Mouse (Mus musculus): Measurements from ENCODE around the gene Gm20696.

Gm20696 gene

DNA sequence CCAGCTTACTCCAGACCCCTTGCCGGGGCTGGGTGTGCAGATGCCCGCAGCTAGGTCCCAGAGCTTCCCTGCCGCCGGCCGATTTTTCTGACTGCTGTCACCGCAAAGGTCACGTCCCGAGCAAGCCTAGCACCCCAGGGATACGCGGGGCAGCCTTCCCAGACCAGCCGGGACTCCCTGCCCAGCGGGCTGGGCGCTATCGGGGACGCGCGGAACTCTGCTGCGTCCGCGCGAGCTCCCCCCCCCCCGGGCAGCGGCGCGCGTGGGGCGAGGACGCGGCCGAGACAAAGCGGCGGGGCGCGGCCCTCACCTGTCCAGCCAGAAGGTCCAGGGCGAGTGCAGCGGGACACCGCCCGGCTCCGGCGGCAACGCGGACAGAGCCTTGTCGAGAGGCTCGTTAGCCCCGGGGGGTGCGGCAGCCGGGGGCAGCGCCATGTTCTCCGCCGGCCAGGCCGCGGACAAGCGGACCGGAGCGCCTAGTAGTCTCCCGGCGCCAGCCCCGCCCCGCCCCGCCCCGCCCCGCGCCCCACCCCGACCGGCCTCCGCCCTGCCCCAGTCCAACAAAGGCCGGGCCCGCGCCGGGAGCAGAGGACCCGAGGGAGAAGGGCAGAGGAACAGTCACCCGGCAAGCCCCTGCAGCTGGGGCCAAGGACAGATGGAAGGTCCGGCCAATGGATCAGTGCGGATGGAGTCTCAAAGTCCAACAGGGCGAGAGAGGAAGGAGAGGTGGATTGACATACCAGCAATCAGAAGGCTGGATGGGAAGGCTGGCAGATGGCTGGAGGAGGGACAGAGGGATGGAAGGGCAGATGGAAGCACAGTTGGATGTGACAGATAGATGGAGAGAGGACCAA lies at the start of gene Gm20696, which contains the start of gene Eif4e3:
Gm20696 (minus strand) TSS at position 480 of the 854 bp plus-strand sequence.
Eif4e3 (minus strand) TSS at position 454 of the 854 bp plus-strand sequence.
- no peak for DNase-seq (ENCODE audit: low spot score in 2 of 2)

DNA sequence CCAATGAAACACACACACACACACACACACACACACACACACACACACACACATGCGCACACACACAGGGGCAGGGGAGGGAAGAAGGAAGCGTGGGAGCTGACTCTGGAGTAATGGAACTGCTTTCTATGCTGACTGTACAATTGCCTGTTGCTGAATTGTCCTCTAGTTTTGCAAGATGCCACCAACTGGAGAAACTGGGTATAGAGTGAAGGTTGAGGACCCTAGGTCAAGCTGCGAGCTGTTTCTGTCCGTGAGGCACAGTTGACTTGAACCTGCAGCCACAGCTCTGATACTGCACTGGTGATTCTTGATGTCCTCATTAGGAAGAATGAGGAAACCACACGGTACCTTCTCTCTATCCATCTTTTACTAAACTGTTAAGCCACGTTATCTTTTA lies 49.3 kb upstream of the Gm20696 start:
- DNase-seq (ENCODE audit: low spot score in 2 of 2) = no peak

- DNase-seq (ENCODE audit: low spot score in 2 of 2) = no peak
These were observed 48.6 kb upstream of the Gm20696 start for GRCm38 (mm10) chr6:99715191-99715590.

DNA sequence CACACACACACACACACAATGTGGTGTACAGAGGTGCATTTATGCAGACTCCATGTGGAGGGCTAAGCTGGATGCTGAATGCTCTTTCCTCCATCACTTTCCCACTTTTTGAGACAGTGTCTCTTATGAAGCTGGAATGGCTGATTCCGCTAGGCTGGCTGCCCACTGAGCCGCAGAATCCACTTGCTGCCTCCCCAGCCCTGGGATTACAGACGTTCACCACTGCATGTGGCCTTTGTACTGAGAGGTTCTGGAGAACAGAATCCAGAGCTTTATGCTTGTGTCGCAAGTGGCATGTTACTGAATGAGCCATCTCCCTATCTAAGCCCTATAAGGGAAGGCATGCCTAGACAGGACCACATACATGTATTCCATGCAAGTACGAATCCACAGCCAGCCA lies 46.7 kb upstream of the Gm20696 start:
- DNase-seq (ENCODE audit: low spot score in 2 of 2) = no peak

DNA sequence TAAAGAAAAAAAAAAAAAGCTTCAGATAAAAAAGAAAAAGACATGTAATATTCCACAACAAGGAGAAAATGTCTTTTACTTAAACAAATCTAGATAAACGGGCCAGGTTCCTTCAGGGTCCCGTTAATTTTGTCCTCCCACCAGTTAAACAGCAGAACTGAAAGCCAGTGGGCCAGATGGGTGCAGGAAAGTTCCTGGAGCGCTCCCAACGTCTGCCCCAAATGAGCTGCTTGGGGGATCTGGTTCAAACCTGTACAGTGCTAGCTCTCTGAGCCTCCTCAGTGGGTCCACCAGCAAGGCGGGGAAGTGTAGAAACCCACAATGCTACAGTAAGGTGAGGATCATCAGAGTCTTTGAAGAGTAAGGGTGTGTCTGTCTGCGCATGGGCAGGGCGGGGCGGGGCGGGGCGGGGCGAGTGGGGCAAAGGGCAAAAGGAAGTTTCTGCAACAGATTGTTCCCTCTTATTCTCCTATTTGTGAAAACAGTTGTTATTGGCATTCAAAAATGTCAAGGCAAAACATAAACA lies 45.0 kb upstream of the Gm20696 start:
- DNase-seq (ENCODE audit: low spot score in 2 of 2) = no peak

GRCm38 (mm10) chr6:99700484-99700883 lies 33.9 kb upstream of the Gm20696 start:
- no peak for DNase-seq (ENCODE audit: low spot score in 2 of 2)

DNA sequence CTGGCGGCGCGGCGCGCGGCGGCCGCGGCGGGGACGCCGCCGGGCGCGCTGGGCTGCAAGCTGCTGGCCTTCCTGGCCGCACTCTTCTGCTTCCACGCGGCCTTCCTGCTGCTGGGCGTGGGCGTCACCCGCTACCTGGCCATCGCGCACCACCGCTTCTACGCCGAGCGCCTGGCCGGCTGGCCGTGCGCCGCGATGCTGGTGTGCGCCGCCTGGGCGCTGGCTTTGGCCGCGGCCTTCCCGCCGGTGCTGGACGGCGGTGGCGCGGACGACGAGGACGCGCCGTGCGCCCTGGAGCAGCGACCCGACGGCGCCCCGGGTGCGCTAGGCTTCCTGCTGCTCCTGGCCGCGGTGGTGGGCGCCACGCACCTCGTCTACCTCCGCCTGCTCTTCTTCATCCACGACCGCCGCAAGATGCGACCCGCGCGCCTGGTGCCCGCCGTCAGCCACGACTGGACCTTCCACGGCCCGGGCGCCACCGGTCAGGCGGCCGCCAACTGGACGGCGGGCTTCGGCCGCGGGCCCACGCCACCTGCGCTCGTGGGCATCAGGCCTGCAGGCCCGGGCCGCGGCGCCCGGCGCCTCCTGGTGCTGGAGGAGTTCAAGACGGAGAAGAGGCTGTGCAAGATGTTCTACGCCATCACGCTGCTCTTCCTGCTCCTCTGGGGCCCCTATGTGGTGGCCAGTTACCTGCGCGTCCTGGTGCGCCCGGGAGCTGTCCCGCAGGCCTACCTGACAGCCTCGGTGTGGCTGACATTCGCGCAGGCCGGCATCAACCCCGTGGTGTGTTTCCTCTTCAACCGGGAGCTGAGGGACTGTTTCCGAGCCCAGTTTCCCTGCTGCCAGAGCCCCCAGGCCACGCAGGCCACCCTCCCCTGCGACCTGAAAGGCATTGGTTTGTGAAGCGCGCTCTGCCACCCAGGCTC lies 26.6 kb upstream of the Gm20696 start:
- peak; percentile 19 to 39 for DNase-seq (ENCODE audit: low spot score in 2 of 2)

DNA sequence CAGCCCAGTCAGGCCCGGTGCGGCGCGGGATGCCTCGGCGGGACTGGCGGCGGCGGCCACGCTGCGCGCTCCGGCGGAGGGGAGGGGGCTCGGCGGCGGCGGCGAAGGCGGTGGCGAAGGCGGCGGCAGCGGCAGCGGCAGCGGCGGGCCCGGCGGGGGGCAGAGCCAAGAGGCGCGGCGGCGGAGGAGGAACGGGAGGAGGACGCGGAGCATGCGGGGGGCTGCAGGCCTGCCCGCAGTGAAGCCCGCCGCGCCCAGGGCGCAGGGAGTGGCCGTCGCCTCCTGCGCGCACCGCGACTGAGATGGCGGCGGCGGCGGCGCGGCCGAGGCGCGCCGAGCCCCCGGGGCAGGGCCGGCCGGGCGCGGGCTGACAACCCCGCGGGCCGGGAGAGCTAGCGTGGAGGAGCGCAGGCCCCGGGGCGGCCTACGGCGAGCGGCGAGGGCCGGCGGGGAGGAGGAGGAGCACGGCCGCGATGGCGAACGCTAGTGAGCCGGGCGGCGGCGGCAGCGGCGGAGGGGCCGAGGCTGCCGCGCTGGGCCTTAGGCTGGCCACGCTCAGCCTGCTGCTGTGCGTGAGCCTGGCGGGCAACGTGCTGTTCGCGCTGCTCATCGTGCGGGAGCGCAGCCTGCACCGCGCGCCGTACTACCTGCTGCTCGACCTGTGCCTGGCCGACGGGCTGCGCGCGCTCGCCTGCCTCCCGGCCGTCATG lies 25.8 kb upstream of the Gm20696 start, which contains the start of gene Gpr27:
Gpr27 (plus strand) TSS at position 474 of the 710 bp plus-strand sequence.
- peak in 1 of 2 experiments; percentile 56 for DNase-seq (ENCODE audit: low spot score in 2 of 2)

DNA sequence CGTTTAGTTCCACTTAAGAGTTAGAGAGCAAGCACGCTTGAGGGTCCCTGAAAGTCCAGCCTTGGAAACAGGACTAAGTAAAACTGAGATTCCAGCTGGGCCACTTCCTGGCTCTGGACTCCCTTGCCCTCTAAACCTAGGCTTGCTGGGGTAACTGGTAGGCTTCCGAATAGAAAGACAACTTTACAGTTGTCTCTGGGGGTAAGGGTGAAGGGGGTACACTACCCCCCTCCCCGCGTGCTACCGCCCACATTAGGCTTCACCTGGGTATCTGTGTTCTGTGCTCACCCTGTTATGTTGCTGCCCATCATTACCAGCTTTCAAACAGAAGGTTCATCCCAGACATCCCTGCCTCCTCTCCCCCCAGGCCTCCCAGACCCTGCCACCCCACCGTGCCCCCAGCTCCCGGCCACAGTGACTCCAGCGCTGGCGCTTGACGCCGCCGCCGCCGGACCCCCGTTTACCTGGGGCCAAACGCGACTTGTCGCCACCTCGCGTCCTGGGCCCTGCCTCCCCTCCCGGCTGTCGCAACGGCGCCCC lies 25.1 kb upstream of the Gm20696 start:
- DNase-seq (ENCODE audit: low spot score in 2 of 2) = no peak

GRCm38 (mm10) chr6:99688513-99688912 lies 21.9 kb upstream of the Gm20696 start:
- DNase-seq (ENCODE audit: low spot score in 2 of 2) = no peak

- no peak for DNase-seq (ENCODE audit: low spot score in 2 of 2)
These were observed 18.3 kb upstream of the Gm20696 start for GRCm38 (mm10) chr6:99684899-99685298.

DNA sequence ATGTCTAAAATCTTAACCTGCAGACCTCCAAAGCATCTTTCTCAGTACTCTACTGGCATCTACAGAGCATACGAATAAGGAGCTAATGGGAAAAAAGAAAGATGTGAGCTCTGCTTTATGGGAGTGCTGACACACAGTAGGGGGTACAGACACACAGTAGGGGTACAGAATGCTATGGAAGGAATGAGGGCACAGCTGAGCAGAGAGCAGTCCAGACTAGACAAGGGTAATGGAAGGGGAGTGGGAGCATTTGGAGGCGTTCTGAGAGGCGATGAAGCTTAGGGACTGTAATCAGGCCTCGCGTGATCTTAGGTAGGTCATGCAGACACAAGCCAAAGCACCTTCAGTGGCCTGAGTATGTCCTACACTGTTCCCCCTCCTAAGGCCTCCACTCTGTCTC lies 17.4 kb upstream of the Gm20696 start:
- no peak for DNase-seq (ENCODE audit: low spot score in 2 of 2)

DNA sequence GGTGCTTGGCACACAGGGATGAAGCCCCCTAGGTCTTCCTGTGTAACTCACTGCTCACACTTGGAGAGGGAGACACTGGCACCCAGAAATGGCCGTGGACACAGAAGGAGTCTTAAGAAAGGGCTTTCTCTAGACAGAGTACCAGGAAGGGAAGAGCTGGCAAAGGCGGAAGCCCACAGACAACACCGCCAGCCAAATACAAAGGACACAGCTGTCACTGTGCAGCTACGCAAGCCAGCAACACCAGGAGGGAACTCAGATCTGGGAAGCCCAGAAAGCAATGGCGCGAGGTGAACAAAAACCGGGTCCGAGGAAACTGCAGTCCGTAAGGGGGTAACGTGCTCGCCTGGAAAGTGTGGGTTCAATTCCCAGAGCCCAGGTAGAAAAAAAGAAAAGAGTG lies 11.5 kb upstream of the Gm20696 start:
- no peak for DNase-seq (ENCODE audit: low spot score in 2 of 2)

- DNase-seq (ENCODE audit: low spot score in 2 of 2) = no peak
These were observed 10.7 kb upstream of the Gm20696 start for GRCm38 (mm10) chr6:99677325-99677724.

GRCm38 (mm10) chr6:99674482-99674881 lies 7.9 kb upstream of the Gm20696 start:
- DNase-seq (ENCODE audit: low spot score in 2 of 2) = no peak

DNA sequence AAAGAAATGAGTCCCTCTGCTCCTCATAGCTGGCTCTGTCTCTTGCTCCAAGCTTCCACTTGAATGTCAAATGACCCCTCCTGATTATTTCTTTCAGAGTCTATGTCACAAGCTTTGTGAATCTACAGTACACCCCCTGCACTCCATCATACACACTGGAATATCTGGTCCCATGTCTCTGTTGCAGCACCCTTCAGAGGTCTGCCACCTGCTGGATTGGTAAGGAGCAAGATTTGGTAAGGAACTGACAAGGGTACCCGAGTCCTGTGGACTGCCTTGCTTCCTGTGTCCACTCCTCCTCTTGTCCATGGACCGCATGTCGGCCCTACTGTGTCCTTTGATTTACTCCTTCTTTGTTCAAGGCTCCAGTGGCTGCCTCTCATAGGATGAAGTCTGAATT lies 5.2 kb upstream of the Gm20696 start:
- no peak for DNase-seq (ENCODE audit: low spot score in 2 of 2)

DNA sequence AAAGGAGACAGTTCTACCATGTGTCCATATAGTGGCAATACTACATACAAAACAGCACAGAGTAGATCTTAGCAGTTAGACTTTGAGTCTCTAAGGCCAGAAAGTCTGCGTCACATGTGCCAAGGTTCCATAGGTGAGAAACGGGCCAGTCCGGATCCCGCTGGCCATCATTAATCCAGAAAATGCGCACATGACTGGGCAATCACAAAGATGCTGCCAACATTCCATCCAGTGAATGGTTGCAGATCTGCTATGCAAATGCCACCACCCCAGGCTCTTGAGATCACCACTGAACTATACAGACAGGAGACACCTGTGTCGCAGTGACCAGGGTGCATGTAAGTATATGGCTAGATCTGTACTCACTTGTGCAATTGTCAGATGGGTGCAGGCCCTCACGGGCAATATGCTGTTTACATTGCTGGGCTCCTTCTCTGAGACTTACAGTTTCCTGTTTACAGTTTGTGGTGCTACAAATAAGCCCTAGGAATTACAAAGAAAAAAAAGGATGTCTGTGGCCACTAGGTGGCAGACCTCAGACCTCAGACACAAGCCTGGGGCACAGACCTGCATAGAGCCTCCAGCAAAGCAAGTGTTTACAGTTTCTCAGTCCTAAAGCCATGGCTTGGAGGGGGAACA lies 4.0 kb upstream of the Gm20696 start:
- peak; percentile 52 to 57 for DNase-seq (ENCODE audit: low spot score in 2 of 2)

- peak; percentile 78 to 83 for DNase-seq (ENCODE audit: low spot score in 2 of 2)
These were observed 3.1 kb upstream of the Gm20696 start for GRCm38 (mm10) chr6:99669481-99670325.

DNA sequence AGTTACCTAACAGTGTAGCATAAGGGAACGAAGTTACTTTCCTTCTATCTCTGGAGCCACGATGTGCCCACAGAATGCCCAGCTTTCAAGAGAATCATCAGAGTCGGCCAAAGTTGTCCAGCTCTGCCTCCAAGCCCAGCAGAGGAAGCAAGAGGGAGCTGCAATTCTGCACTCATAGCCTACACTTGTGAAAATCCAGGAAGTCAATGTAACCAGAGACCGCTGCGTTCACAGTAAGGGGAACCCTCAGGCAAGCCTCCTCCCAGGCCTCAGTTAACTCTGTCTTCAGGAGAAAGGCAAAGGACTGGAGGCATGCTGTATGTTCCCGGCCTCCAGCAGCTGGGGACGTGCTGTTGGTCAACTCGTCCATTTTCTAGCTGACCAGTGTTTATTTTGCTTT lies 693 bp upstream of the Gm20696 start:
- no peak for DNase-seq (ENCODE audit: low spot score in 2 of 2)
